Mouse (Mus musculus) lung, adult 2 months (tissue): ENCODE measurements at regions not wholly inside any gene's neighbourhood (a gene's known extent, or its start where the extent isn't known, plus 50 kb on each side); places are given as distances from the start of the nearest gene placed in this dataset.

Experiments used
- CTCF ChIP-seq: fragments of 200-500 bp; IDR thresholded peaks from 2 replicates; pipeline ENCODE4 v1.5.1; 2011; ENCODE audit warnings: mild to moderate bottlenecking, low read length, control low read depth; ENCODE audit not compliant: insufficient read depth
- POLR2A ChIP-seq: fragments of 200-500 bp; IDR thresholded peaks from 2 replicates; pipeline ENCODE4 v1.6.1; 2011; ENCODE audit warnings: low read depth, mild to moderate bottlenecking, control low read depth, low read length, borderline replicate concordance; ENCODE audit errors: extremely low read depth

GRCm38 (mm10) chr8:8952212-8952611, 261.9 kb upstream of the Arglu1 start:
- TF ChIP-seq POLR2A (no peak), CTCF (no peak)
